Mouse (Mus musculus): ENCODE measurements around the gene Tnrc6c. TPM values are rescaled to one million over a fixed set of nuclear protein-coding genes. Genes with fewer than 3 reads are reported as not detected.
A peak's percentile ranks its signal among the peaks of the same experiment; 100 is the strongest.

The Tnrc6c gene
- total RNA-seq (2021): 10 to 100 TPM; 20.5 to 25.8 TPM
- long read RNA-seq, experiment 1, full-length matches to known transcripts: 2 of 17 reads
- long read RNA-seq, experiment 1, partial matches to known transcripts: 11 of 17 reads
- long read RNA-seq, experiment 1, other reads (novel, unspliced or antisense): 4 of 17 reads
- long read RNA-seq, experiment 2, partial matches to known transcripts: 11 of 21 reads
- long read RNA-seq, experiment 2, other reads (novel, unspliced or antisense): 10 of 21 reads

- peak; percentile 70 for DNase-seq
Observed at GRCm38 (mm10) chr11:117653491-117654351, at the start of gene Tnrc6c. Tnrc6c (plus strand) TSS chr11:117654289.

GRCm38 (mm10) chr11:117606137-117606536 is 48.0 kb upstream of the Tnrc6c start:
- no peak for DNase-seq

- DNase-seq: no peak
Observed at GRCm38 (mm10) chr11:117606605-117607203, 47.4 kb upstream of the Tnrc6c start.

- DNase-seq: no peak
Observed at GRCm38 (mm10) chr11:117608141-117608789, 45.8 kb upstream of the Tnrc6c start.

- DNase-seq: no peak
Observed at GRCm38 (mm10) chr11:117608976-117609375, 45.1 kb upstream of the Tnrc6c start.

GRCm38 (mm10) chr11:117610589-117610988 is 43.5 kb upstream of the Tnrc6c start:
- no peak for DNase-seq

DNA sequence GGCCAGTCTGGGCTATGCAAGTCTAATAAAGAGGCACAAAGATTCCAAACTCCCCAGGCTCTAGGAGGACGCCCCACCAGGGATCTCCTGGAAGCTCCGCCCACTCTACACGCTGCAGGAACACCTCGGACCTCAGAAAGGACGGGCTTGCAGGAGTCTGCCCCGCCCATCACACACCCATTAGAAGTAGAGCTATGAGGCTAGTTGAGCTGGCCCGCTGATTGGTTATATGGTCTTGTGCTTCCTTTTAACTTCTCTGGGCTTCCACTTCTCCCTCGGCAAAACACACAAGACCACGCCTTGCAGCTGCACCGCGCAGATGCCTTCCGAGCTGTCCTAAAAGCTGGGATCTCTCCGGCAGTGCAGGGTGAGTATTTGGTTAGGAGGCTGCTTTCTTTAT is 43.0 kb upstream of the Tnrc6c start:
- peak; percentile 44 for DNase-seq

- no peak for DNase-seq
Observed at GRCm38 (mm10) chr11:117611860-117612259, 42.2 kb upstream of the Tnrc6c start.

DNA sequence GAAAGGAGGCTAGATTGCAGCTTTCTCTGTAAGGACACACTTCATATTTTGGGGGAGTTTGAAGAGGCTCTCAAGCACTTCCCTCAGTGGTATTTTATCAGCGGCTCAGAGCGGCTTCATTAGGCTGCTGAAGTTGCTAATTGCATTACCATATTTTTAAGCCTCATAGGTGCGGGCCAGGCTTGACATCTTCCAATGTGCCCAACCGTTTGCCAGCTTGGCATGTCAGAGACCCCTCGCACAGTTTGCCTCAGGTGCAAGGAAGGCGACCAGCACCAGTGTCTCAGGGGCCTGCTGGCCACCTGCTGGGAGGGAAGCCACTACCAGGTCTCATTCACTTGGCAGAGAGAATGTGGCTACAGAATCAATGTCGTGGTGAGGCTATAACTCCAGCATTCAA is 41.2 kb upstream of the Tnrc6c start:
- DNase-seq: no peak

DNA sequence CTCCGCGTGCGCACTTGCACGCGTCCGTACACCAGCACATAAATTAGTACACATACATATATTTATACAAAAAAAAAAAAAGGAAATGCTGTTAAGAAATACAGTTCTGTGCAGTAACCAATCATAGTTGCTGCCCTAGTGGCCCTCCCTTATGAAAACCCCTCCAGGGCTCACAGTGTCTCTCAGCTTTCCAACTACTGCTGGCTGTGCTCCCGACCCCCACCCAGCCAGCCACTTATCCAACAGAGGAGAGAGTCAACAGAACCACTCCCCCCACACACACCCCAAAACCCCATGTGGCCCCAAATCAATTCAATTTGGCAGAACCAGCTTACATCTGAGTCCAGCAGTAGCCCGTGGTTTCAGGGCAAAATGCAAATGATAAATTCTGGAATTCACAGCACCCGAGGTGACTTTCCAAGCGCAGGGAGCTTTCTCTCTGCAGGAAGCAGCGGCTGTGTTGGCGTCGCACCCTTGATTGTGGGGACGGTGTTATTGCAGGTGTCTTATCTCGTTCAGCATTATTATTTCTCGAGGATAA is 36.7 kb upstream of the Tnrc6c start:
- no peak for DNase-seq

GRCm38 (mm10) chr11:117618214-117618613 is 35.9 kb upstream of the Tnrc6c start:
- no peak for DNase-seq

DNA sequence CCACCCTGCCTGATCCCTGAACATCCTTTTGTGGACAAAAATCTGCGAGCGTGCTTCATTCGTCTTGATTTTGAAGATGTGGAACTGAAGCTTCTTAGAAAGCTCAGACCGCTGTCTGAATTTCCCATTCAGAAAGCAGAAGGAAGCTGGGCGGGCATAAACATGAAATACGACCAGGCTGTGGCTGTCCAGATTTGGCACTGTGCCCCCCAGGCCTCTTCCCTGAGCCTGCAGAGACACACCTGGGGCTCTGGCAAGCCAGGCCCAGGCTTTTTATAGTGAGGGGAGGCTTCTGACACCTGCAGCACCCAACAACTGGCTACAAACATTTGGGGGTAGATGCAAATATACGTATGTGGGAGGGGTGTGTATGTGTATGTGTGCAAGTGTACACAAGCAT is 35.3 kb upstream of the Tnrc6c start:
- peak; percentile 66 for DNase-seq

GRCm38 (mm10) chr11:117619581-117619980 is 34.5 kb upstream of the Tnrc6c start:
- DNase-seq: no peak

GRCm38 (mm10) chr11:117625196-117625595 is 28.9 kb upstream of the Tnrc6c start:
- DNase-seq: no peak

GRCm38 (mm10) chr11:117626557-117626956 is 27.5 kb upstream of the Tnrc6c start:
- DNase-seq: no peak

- DNase-seq: no peak
Observed at GRCm38 (mm10) chr11:117627060-117627562, 27.0 kb upstream of the Tnrc6c start.

- no peak for DNase-seq
Observed at GRCm38 (mm10) chr11:117627746-117628311, 26.3 kb upstream of the Tnrc6c start.

- no peak for DNase-seq
Observed at GRCm38 (mm10) chr11:117628312-117628779, 25.7 kb upstream of the Tnrc6c start.

GRCm38 (mm10) chr11:117629865-117630264 is 24.2 kb upstream of the Tnrc6c start:
- no peak for DNase-seq

GRCm38 (mm10) chr11:117630868-117631565 is 23.1 kb upstream of the Tnrc6c start:
- no peak for DNase-seq

DNA sequence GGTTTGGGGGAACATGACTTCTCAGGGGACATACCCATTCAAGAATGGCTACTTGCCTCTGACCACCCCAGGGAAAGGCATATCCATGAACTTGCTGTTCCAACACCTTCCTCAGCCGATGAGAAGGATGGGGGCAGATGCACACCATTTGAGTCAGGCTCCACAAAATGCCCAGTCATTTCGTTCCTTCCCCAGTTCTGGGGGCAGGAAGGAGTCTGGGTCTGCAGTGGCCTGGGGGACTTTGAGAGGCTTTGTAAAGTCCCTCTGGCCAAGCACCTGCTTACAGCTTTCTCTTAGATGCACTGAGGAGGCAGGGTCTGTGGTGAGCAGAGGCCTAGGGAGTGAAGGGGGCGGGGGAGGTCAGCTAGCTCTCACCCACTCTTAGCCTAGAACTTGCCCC is 20.8 kb upstream of the Tnrc6c start:
- no peak for DNase-seq
